Mouse (Mus musculus): Measurements from ENCODE around the gene Tenm1.

Tenm1 gene

GRCm38 (mm10) chrX:42861731-42862130, 567.2 kb downstream of the Tenm1 start:
- in situ Hi-C loops (cut with MboI, MseI), result no loop called here

- in situ Hi-C loops (cut with MboI, MseI), result no loop called here
Measured at GRCm38 (mm10) chrX:42781566-42781965, 647.4 kb downstream of the Tenm1 start.

- in situ Hi-C loops (cut with MboI, MseI), result no loop called here
Measured at GRCm38 (mm10) chrX:42718078-42718785, 710.7 kb downstream of the Tenm1 start.

- in situ Hi-C loops (cut with MboI, MseI), result loop anchor here (10.0 kb wide), 1 partner anchor 155 kb away; no protein-coding TSS in a partner anchor
Measured at GRCm38 (mm10) chrX:42700291-42700690, 728.6 kb downstream of the Tenm1 start.

- in situ Hi-C loops (cut with MboI, MseI), result no loop called here
Measured at GRCm38 (mm10) chrX:42647131-42647530, 781.8 kb downstream of the Tenm1 start.

DNA sequence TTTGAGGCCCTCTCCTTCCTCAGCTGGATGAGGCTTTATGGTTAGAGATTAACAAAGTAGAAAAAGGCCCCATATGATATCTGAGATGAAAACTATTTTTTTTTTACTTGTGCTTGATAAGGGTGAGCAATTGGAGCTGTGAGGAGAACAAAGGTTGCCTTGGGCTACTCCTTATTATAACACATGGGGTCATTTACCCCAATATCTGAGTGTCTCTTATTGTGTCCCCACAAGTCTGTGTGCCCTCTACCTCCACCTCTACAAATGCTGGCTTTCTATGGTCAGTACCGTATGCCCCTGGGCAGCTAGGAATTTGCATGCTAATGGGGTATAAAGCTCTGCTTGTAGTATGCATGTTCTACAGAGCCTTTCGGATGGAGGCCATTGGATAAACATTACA, 848.4 kb downstream of the Tenm1 start:
- in situ Hi-C loops (cut with MboI, MseI), result no loop called here

GRCm38 (mm10) chrX:42558683-42559082, 870.2 kb downstream of the Tenm1 start:
- in situ Hi-C loops (cut with MboI, MseI), result no loop called here

DNA sequence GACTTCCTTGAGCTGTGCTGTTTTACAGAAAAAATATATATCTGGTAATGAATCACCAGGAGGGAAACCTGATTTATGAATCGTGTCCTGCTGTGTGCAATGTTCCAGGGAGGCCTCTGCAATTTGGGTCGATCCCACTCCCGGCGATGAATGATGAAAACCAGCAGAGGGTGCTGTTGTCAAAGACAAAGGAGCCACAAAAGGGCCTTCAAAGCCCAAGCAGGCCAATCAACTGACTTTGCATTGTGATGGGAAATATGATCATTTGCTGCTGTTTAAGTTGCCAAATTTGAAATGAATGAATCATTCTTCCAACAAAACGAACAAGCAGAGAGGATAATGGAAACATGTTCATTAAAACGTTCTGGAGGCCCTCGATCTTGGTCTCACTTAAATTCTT, 871.6 kb downstream of the Tenm1 start:
- in situ Hi-C loops (cut with MboI, MseI), result no loop called here

DNA sequence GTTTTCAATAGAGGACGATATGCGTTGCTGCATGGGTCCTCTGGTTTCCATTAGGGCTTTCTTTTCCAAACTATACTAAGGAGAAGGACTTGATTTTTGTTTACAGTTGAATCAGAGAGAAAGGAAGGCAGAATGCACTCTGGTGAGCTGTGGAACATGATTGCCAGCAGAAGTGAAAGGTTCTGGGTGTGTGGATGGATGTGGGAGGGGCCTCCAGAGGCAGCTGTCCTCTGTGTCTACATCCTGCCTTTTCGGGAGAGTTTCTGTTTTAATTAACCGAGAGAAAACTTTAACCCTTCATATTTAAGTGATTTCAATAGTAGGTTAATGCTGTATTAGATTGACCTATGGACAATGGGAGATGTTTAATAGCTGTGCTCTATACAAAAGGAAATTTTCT, 880.4 kb downstream of the Tenm1 start:
- in situ Hi-C loops (cut with MboI, MseI), result loop anchor here (10.0 kb wide), 2 partner anchors 156 to 426 kb away; no protein-coding TSS in a partner anchor

GRCm38 (mm10) chrX:42545076-42545475, 883.9 kb downstream of the Tenm1 start:
- in situ Hi-C loops (cut with MboI, MseI), result loop anchor here (10.0 kb wide), 2 partner anchors 160 to 430 kb away; no protein-coding TSS in a partner anchor

GRCm38 (mm10) chrX:42540756-42541053, 888.2 kb downstream of the Tenm1 start:
- in situ Hi-C loops (cut with MboI, MseI), result loop anchor here (10.0 kb wide), 2 partner anchors 164 to 434 kb away; no protein-coding TSS in a partner anchor

DNA sequence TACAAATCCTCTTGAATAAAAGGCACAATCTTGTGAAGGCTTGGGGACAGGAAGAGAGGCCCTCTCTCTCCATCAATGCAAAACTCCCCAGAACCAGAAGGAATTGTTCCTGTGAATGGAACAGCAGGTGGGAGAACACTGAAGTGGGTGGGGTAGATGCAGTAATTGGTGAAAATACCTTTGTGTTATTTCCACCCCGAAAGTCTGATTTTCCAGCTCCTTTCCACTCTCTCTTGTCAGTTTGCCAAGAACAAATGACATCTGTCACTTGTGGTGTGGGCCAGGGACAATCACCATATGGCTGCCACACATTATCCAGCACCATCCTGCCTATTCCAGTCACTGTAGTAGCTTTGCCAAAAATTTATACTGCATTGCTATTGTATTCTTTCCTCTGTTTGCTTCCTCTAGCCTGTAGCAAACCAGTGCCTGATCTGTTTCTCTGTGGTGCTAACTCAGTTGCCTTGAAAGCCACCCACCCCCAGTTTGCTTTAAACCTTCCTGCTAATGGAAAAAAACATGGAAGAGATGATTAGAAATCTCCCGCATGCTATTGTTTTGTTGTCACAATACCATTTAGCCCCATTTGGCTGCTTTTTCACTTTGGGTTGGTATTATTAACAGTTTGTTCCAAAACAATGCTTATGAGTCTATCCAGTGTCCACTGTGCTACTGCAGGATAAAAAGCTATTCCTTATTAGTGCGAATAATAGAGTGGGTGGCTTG, 888.7 kb downstream of the Tenm1 start:
- in situ Hi-C loops (cut with MboI, MseI), result loop anchor here (10.0 kb wide), 2 partner anchors 165 to 435 kb away; no protein-coding TSS in a partner anchor

- in situ Hi-C loops (cut with MboI, MseI), result no loop called here
Measured at GRCm38 (mm10) chrX:42530703-42531102, 898.2 kb downstream of the Tenm1 start.

DNA sequence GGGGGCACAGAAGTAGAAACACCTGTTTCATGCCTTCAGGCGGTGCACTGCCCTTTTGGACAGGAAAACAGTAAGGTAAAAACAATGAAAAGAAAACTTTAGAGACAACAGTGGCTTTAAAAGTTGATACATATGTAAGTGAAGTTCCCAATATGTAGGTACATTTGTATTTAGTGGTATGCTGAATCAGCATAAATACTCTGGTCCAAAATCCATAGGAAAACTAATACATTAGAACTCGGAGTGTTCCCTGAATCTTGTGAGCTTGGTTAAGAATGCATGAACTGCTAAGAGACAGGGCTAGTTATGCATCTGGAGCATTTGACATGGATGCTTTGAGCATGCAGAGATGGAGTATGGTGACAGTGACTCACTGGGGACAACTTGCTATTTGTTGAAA, 906.1 kb downstream of the Tenm1 start:
- in situ Hi-C loops (cut with MboI, MseI), result no loop called here

DNA sequence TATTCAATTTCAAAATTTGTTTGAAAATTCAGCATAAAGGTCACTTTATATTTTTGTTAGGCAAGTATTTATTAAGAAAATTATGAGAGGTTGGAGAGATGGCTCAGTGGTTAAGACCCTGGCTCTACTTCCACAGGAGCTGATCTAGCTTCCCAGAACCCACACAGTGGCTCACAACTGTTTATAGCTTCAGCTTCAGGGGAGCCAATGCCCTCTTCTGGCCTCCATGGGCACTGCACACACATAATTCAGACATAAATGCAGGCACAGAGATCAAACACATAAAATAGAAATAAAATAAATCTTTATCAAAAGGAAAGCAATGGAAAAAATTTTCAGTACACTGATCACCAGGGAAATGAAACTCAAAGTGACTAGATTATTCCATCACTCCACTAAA, 916.4 kb downstream of the Tenm1 start:
- in situ Hi-C loops (cut with MboI, MseI), result loop anchor here (5.0 to 10.0 kb wide), 3 partner anchors 118 to 248 kb away; no protein-coding TSS in a partner anchor

GRCm38 (mm10) chrX:42511105-42511504, 917.8 kb downstream of the Tenm1 start:
- in situ Hi-C loops (cut with MboI, MseI), result loop anchor here (5.0 to 10.0 kb wide), 3 partner anchors 116 to 246 kb away; no protein-coding TSS in a partner anchor

- in situ Hi-C loops (cut with MboI, MseI), result no loop called here
Measured at GRCm38 (mm10) chrX:42502291-42503043, 926.5 kb downstream of the Tenm1 start, which contains the start of gene Sh2d1a. TSS of gene Sh2d1a (plus strand) at chrX:42502453.

- in situ Hi-C loops (cut with MboI, MseI), result no loop called here
Measured at GRCm38 (mm10) chrX:42500538-42500937, 928.4 kb downstream of the Tenm1 start.

DNA sequence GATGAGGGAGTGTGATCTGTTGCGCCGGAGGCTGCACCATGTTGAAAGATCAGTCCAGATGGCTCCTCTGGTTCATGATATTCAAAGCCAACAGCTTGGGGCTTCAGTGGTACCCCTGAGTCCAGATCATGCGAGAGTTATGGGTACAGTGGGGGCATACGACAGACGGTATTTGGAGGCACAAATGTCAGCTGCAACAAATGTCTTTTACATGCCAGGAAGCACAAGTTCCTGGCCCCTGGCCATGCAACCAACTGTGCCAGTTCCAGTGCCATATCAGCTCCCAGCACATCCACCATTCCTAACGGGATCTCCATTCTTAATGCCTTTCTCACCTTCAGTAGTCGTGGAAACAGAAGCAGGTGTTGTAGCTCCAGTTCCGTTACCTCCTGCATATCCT, 938.6 kb downstream of the Tenm1 start:
- in situ Hi-C loops (cut with MboI, MseI), result no loop called here

- in situ Hi-C loops (cut with MboI, MseI), result no loop called here
Measured at GRCm38 (mm10) chrX:42489446-42489845, 939.5 kb downstream of the Tenm1 start, which contains the start of gene Tex13c2. TSS of gene Tex13c2 (plus strand) at chrX:42489691.

Data from regulatory T cell (primary cell).